Mouse (Mus musculus) frontal cortex, postnatal 36 days (tissue): Measurements from ENCODE around the gene Accs.

Experiments used
- DNase-seq, 2 experiments: peaks; one replicate each; pipeline ENCODE4 v3.0.0; 2022; ENCODE audit warnings: low spot score in 2 of 2

The Accs gene

GRCm38 (mm10) chr2:93794375-93794774 lies 55.4 kb downstream of the Accs start:
- DNase-seq: no peak

GRCm38 (mm10) chr2:93791516-93792499 lies 57.9 kb downstream of the Accs start:
- DNase-seq: peak in 1 of 2 experiments; percentile 39

- DNase-seq: no peak
Measured at GRCm38 (mm10) chr2:93790798-93791345, 58.9 kb downstream of the Accs start.

GRCm38 (mm10) chr2:93788557-93788956 lies 61.2 kb downstream of the Accs start:
- no peak for DNase-seq

GRCm38 (mm10) chr2:93786175-93786574 lies 63.6 kb downstream of the Accs start:
- peak; percentile 78 to 91 for DNase-seq

- no peak for DNase-seq
Measured at GRCm38 (mm10) chr2:93785432-93785798, 64.3 kb downstream of the Accs start.

GRCm38 (mm10) chr2:93784721-93785431 lies 64.9 kb downstream of the Accs start:
- DNase-seq: peak; percentile 34 to 60

- no peak for DNase-seq
Measured at GRCm38 (mm10) chr2:93783926-93784539, 65.7 kb downstream of the Accs start.
